Mouse (Mus musculus): Measurements from ENCODE around the gene Hpse2. TPM values are rescaled to one million over a fixed set of nuclear protein-coding genes. Genes with fewer than 3 reads are reported as not detected.

Gene Hpse2
- polyA plus RNA-seq, 1 experiment from 2014 or later: 2.0 TPM

GRCm38 (mm10) chr19:42876563-42876962 lies 511.6 kb downstream of the Hpse2 start:
- Histone ChIP-seq H3K4me3 (ENCODE audit: low read depth, low read length) (no peak overlapping the region), H3K36me3 (ENCODE audit: control insufficient read depth, insufficient read depth, low read length) (no peaks in the 10 kb centered on the region), H3K4me1 (ENCODE audit: control insufficient read depth, insufficient read depth, low read length) (no peaks in the 10 kb centered on the region), H3K27me3 (ENCODE audit: control insufficient read depth, insufficient read depth, low read length) (no peaks in the 10 kb centered on the region), H3K4me2 (ENCODE audit: low read depth) (no peak overlapping the region), H3K9me3 (ENCODE audit: control insufficient read depth, low read length) (no peaks in the 10 kb centered on the region), H3K9ac (ENCODE audit: low read length) (no peak overlapping the region), H3K27ac (ENCODE audit: low read depth, low read length) (no peak overlapping the region)
- no peak for ATAC-seq (ENCODE audit: insufficient read depth, low FRiP score, low TSS enrichment)
- WGBS: 80% methylated on average over 4 of the region's 4 CpGs
- no peak for DNase-seq (ENCODE audit: low spot score)

- no peaks in the 10 kb centered on the region for H3K36me3 ChIP-seq (ENCODE audit: control insufficient read depth, insufficient read depth, low read length)
- H3K4me3 ChIP-seq (ENCODE audit: low read depth, low read length): no peak overlapping the region
- H3K9me3 ChIP-seq (ENCODE audit: control insufficient read depth, low read length): no peaks in the 10 kb centered on the region
- DNase-seq (ENCODE audit: low spot score): no peak
- H3K27ac ChIP-seq (ENCODE audit: low read depth, low read length): no peak overlapping the region
- H3K4me2 ChIP-seq (ENCODE audit: low read depth): no peak overlapping the region
- no peak for ATAC-seq (ENCODE audit: insufficient read depth, low FRiP score, low TSS enrichment)
- H3K9ac ChIP-seq (ENCODE audit: low read length): no peak overlapping the region
- 80% methylated on average over 8 of the region's 8 CpGs for WGBS
- H3K27me3 ChIP-seq (ENCODE audit: control insufficient read depth, insufficient read depth, low read length): no peaks in the 10 kb centered on the region
- H3K4me1 ChIP-seq (ENCODE audit: control insufficient read depth, insufficient read depth, low read length): no peaks in the 10 kb centered on the region
Observed at GRCm38 (mm10) chr19:42869663-42870530, 518.3 kb downstream of the Hpse2 start.

DNA sequence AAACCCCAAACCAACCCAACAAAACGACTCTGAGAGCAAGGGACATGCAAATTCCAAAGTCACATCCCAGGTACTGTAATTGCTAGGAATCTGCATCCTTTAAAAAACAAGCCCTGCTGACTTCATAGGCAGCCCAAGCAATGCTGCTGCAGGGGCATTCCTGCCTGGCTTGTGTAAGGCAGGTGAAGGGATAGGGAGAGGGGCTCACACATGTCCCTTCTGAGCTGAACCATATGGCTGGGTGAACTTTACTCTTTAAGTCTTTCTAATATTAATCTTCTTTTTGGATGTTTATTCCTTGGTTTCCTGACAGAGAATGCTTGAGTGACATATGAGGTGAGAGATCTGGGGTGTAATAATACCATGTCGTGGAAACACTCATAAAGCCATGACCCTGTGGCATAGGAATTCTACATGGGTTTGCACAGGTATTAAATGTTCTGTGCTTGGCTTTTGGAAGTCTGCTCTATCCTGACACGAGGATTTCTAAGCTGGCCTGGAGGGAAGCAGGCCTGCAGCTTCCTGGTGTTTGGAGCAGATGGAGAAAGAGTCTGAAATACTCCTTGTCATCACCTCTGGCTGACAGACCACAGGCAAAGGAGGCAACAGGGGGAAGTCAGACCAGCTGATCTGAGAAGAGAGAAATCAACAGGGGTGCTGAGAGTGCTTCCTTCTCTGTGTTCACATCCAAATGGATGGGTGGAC lies 519.0 kb downstream of the Hpse2 start:
- Histone ChIP-seq H3K27ac (ENCODE audit: low read depth, low read length) (no peak overlapping the region), H3K36me3 (ENCODE audit: control insufficient read depth, insufficient read depth, low read length) (no peaks in the 10 kb centered on the region), H3K4me3 (ENCODE audit: low read depth, low read length) (no peak overlapping the region), H3K9ac (ENCODE audit: low read length) (no peak overlapping the region), H3K9me3 (ENCODE audit: control insufficient read depth, low read length) (no peaks in the 10 kb centered on the region), H3K4me1 (ENCODE audit: control insufficient read depth, insufficient read depth, low read length) (no peaks in the 10 kb centered on the region), H3K27me3 (ENCODE audit: control insufficient read depth, insufficient read depth, low read length) (no peaks in the 10 kb centered on the region), H3K4me2 (ENCODE audit: low read depth) (no peak overlapping the region)
- DNase-seq (ENCODE audit: low spot score) (no peak), ATAC-seq (ENCODE audit: insufficient read depth, low FRiP score, low TSS enrichment) (no peak)
- WGBS: 64% methylated on average over 3 of the region's 3 CpGs

DNA sequence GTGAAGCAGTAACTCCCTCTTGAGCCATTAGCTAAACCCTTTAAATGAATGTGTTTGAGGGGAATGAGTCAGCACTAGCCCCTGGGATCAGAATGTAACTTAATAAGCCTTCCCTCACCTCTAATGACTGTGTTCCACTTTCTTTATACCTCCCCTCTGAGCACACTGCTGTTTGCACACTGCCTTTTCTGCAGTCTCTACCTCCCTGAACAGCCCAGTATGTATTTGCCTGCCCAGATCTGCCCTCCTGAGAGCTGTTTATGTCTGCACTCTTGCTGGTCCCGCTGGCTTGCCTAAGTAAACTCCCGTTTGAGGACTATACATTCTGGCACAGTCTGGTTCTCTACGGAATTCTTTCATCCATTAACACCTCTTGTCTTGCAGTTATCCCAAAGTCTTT lies 525.1 kb downstream of the Hpse2 start:
- Histone ChIP-seq H3K36me3 (ENCODE audit: control insufficient read depth, insufficient read depth, low read length) (no peaks in the 10 kb centered on the region), H3K27me3 (ENCODE audit: control insufficient read depth, insufficient read depth, low read length) (no peaks in the 10 kb centered on the region), H3K4me2 (ENCODE audit: low read depth) (no peak overlapping the region), H3K27ac (ENCODE audit: low read depth, low read length) (no peak overlapping the region), H3K4me1 (ENCODE audit: control insufficient read depth, insufficient read depth, low read length) (no peaks in the 10 kb centered on the region), H3K4me3 (ENCODE audit: low read depth, low read length) (no peak overlapping the region), H3K9ac (ENCODE audit: low read length) (no peak overlapping the region), H3K9me3 (ENCODE audit: control insufficient read depth, low read length) (no peaks in the 10 kb centered on the region)
- WGBS: 45% methylated on average over 3 of the region's 3 CpGs
- DNase-seq (ENCODE audit: low spot score) (no peak), ATAC-seq (ENCODE audit: insufficient read depth, low FRiP score, low TSS enrichment) (no peak)

DNA sequence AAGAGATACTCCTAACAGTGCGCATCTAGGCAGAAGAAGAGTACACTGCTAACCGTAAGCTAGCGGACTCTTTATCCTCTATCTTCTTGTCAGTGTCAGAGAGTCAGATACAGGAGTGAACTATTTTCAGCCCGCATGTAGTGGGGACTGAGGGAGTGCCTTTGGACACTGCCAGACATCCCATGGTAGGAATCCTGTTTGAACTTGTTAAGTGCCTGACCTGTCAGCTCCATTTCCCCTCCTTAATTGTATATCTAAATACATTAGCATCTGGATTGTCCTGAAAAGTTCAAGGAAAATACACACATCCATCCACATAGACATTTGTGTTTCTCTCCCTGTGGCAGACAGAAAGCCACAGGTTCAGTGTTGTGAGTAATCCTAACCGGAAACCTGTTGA lies 531.1 kb downstream of the Hpse2 start:
- Histone ChIP-seq H3K9ac (ENCODE audit: low read length) (no peak overlapping the region), H3K4me3 (ENCODE audit: low read depth, low read length) (no peak overlapping the region), H3K9me3 (ENCODE audit: control insufficient read depth, low read length) (no peaks in the 10 kb centered on the region), H3K27me3 (ENCODE audit: control insufficient read depth, insufficient read depth, low read length) (no peaks in the 10 kb centered on the region), H3K27ac (ENCODE audit: low read depth, low read length) (no peak overlapping the region), H3K4me1 (ENCODE audit: control insufficient read depth, insufficient read depth, low read length) (no peaks in the 10 kb centered on the region), H3K4me2 (ENCODE audit: low read depth) (no peak overlapping the region), H3K36me3 (ENCODE audit: control insufficient read depth, insufficient read depth, low read length) (no peaks in the 10 kb centered on the region)
- ATAC-seq (ENCODE audit: insufficient read depth, low FRiP score, low TSS enrichment) (no peak), DNase-seq (ENCODE audit: low spot score) (no peak)
- 97% methylated on average over 5 of the region's 5 CpGs for WGBS

- Histone ChIP-seq H3K27ac (ENCODE audit: low read depth, low read length) (no peak overlapping the region), H3K36me3 (ENCODE audit: control insufficient read depth, insufficient read depth, low read length) (no peaks in the 10 kb centered on the region), H3K27me3 (ENCODE audit: control insufficient read depth, insufficient read depth, low read length) (no peaks in the 10 kb centered on the region), H3K9me3 (ENCODE audit: control insufficient read depth, low read length) (no peaks in the 10 kb centered on the region), H3K4me2 (ENCODE audit: low read depth) (no peak overlapping the region), H3K4me3 (ENCODE audit: low read depth, low read length) (no peak overlapping the region), H3K9ac (ENCODE audit: low read length) (no peak overlapping the region), H3K4me1 (ENCODE audit: control insufficient read depth, insufficient read depth, low read length) (no peaks in the 10 kb centered on the region)
- DNase-seq (ENCODE audit: low spot score) (no peak), ATAC-seq (ENCODE audit: insufficient read depth, low FRiP score, low TSS enrichment) (no peak)
- 88% methylated on average over 4 of the region's 4 CpGs for WGBS
Observed at GRCm38 (mm10) chr19:42855649-42856048, 532.5 kb downstream of the Hpse2 start.

GRCm38 (mm10) chr19:42850444-42850843 lies 537.7 kb downstream of the Hpse2 start:
- 83% methylated on average over 5 of the region's 5 CpGs for WGBS
- H3K36me3 ChIP-seq (ENCODE audit: control insufficient read depth, insufficient read depth, low read length): no peaks in the 10 kb centered on the region

GRCm38 (mm10) chr19:42839621-42840294 lies 548.4 kb downstream of the Hpse2 start:
- H3K4me2 ChIP-seq (ENCODE audit: low read depth): no peak overlapping the region
- no peak overlapping the region for H3K9ac ChIP-seq (ENCODE audit: low read length)
- no peaks in the 10 kb centered on the region for H3K27me3 ChIP-seq (ENCODE audit: control insufficient read depth, insufficient read depth, low read length)
- no peaks in the 10 kb centered on the region for H3K36me3 ChIP-seq (ENCODE audit: control insufficient read depth, insufficient read depth, low read length)
- no peak overlapping the region for H3K27ac ChIP-seq (ENCODE audit: low read depth, low read length)
- WGBS: 87% methylated on average over 4 of the region's 4 CpGs
- no peak overlapping the region for H3K4me3 ChIP-seq (ENCODE audit: low read depth, low read length)
- no peak for ATAC-seq (ENCODE audit: insufficient read depth, low FRiP score, low TSS enrichment)
- DNase-seq (ENCODE audit: low spot score): no peak
- no peaks in the 10 kb centered on the region for H3K9me3 ChIP-seq (ENCODE audit: control insufficient read depth, low read length)
- H3K4me1 ChIP-seq (ENCODE audit: control insufficient read depth, insufficient read depth, low read length): no peaks in the 10 kb centered on the region

More at GRCm38 (mm10) chr19:42850444-42850843, 537.7 kb downstream of the Hpse2 start:
- Histone ChIP-seq H3K9ac (ENCODE audit: low read length) (no peak overlapping the region), H3K27me3 (ENCODE audit: control insufficient read depth, insufficient read depth, low read length) (no peaks in the 10 kb centered on the region), H3K4me2 (ENCODE audit: low read depth) (no peak overlapping the region), H3K4me3 (ENCODE audit: low read depth, low read length) (no peak overlapping the region), H3K27ac (ENCODE audit: low read depth, low read length) (no peak overlapping the region), H3K9me3 (ENCODE audit: control insufficient read depth, low read length) (no peaks in the 10 kb centered on the region), H3K4me1 (ENCODE audit: control insufficient read depth, insufficient read depth, low read length) (no peaks in the 10 kb centered on the region)
- DNase-seq (ENCODE audit: low spot score) (no peak), ATAC-seq (ENCODE audit: insufficient read depth, low FRiP score, low TSS enrichment) (no peak)

All from neural tube, embryonic 11.5 days (tissue).